Mouse (Mus musculus) spleen, postnatal 14 days (tissue): ENCODE results near the gene AI413582.

Source experiments
- DNase-seq, 2 experiments: peaks; one replicate each; pipeline ENCODE4 v3.0.0; 2021 to 2022; ENCODE audit warnings: low spot score in 2 of 2

AI413582 gene

GRCm38 (mm10) chr17:27579816-27580215, 14.3 kb upstream of the AI413582 start:
- DNase-seq = no peak

GRCm38 (mm10) chr17:27578487-27578886, 12.9 kb upstream of the AI413582 start:
- DNase-seq = no peak

DNA sequence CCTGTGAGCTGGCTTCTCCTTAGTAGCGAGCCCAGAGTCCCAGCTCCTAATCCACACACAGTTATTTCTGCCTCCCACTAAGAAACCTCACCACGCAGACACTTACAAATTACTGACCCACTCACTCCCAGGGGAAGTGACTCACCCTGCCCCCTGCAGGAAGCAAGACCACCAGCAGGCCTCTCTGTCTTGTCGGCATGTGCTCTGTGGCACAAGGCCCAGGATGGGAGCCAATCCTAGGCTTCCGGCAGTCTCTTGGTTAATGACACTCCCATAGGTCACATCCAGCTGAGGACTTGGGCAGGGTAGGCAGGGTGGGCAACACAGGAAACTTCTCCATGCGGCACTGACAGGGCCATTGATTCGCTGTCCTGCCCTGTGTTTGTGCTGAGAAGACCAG, 11.9 kb upstream of the AI413582 start:
- DNase-seq = no peak

- DNase-seq = no peak
Observed at GRCm38 (mm10) chr17:27576056-27576455, 10.5 kb upstream of the AI413582 start.

DNA sequence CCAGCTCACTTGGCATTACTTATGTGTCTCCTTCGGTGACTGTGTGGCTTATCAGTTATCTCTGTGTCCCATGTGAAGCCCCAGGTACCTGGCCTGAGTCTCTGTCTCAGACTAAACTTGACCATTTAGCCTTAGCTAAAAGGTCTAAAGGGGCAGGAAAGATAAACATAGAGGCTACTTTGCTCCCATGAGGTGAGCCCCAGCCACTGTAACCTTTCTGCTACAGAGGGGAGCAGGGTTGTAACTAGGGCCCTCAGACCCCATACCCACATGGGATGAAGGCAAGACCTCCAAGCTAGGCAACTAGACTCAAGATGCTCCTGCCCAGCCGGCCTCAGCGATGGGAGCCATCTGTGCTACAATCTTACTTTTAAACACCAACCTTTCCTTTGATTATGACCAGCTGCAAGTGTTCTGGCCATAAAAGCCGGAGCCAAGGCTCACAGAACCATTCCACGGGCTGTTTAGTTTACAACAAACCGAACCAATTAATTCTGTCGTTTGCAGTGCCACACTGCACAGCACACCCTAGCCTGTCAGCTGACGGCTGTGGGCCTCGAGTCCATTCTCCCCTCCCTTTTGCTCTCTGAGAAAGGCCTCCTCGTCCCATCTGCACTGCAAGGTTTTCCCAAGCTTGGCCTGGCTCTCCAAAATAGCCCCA, 9.7 kb upstream of the AI413582 start:
- no peak for DNase-seq

DNA sequence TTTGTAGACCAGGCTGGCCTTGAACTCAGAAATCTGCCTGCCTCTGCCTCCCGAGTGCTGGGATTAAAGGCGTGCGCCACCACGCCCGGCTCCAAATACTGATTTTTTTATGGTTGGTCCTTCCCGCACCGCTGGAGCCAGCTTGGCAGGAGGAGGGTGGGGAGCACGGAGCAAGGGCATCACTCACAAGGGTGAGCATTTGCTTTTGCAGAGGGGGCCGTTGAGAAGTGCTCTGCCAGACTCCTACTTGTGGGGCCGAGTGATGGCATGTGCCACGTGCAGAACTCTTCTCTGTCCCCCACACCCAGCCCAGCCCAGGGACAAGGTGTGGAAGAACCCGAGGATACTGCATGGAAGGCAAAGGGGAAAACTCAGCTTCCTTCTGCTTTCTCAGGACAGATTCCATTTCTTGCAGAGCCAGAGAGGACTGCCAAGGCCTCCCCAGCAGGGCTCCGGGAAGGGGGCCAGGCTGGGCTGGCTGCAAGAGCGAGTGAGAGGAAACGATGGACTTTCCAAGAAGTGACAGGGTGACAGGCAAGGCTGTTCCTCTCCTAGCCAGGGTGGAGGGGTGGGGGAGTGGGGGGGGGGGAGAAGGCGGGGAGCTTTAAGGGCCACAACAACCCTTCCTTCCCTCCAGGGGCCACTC, 9.0 kb upstream of the AI413582 start:
- DNase-seq = no peak

- DNase-seq = no peak
Observed at GRCm38 (mm10) chr17:27573772-27574320, 8.3 kb upstream of the AI413582 start.

- no peak for DNase-seq
Observed at GRCm38 (mm10) chr17:27571315-27571714, 5.8 kb upstream of the AI413582 start.

DNA sequence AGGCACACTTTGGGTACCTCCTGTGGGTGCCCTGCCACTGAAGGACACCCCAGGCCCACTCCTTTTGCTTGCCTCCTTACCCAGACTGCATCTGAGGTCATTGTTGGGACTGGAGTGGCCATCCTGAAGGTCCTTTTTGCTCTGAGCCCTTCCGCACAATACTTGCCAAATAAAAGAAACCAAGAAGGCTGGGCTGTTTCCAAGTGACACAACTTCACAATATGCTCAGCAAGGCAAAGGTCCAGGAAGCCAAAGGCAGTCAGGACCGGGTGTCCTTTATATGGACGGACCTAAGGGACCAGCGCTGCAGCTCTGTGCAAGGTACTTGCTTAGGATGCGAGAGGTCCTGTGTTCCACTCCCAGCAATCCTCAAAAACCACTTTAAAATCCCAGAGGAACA, 2.7 kb upstream of the AI413582 start:
- no peak for DNase-seq

DNA sequence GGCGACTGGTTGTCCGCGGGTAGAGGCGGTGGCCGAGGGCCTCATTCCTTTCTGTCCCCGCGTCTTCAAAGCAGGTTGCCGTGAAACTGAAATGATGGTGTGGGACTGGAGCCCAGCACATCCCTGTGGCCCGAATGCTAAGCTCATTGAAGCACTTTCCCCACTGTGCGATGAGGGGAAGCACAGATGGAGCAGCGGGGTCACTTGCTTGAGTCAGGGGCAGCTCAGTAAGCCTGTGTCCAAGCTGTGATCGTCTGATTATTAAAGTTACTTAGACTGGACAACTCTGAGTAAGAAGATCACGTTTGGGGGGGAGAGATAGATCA, 349 bp upstream of the AI413582 start:
- no peak for DNase-seq

- no peak for DNase-seq
Observed at GRCm38 (mm10) chr17:27564391-27565162, 979 bp downstream of the AI413582 start.

DNA sequence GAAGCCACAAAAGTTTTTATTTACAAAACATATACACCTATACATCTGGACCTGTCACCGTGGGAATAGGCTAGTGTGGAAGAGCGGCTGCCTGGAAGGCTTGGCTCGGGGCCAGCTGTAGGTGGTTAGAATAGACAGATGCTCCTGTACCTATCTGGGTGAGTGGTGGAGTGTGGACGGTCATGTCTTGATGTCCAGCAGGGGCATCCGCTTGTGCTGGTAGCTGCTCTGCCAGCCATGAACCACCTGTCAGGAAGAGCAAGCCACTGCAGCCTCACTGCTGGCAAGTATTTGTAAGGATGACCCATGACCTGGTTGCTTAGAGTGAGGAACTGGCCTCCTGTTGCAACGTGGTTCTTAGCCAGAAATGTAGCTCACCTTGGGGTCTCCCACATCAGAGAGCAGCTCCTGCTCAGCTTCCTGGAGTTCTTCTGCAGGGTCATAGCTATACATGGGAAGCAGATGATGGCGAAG, 1.7 kb downstream of the AI413582 start:
- DNase-seq = no peak

DNA sequence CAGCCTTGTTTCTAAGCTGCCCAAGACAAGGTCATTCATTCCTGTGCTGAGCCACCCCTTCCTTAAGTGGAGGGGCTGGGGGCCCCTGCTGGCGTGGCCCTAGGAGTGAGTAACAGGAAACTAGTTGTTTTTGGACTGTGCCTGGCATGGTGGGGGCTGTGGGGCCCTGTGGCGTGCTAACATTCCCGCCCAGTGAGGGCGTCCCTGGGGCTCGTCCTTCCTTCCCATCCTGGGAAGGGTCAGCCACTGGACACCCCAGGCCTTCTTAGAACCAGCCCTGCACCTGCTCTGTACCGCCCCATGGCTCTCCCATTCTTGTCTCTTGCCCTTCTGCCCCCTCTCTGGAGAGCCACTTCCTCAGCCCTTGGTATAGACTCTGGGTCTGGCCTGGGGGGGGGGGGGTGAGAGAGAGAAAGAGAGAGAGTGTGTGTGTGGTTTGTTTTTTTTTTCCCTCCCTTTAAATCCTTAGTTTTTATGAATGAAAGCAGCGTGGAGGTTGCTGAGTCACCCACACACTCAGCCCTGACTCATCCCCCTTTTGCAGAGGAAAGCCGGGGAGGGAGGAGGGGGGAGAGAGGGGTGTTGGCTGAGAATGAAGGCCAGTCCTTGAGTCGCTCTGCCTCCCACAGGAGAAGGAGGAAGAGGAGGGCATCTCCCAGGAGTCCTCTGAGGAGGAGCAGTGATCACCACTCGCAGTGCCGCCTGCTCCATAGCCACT, 3.6 kb downstream of the AI413582 start:
- DNase-seq = no peak

GRCm38 (mm10) chr17:27560926-27561480, 4.6 kb downstream of the AI413582 start:
- DNase-seq = no peak

DNA sequence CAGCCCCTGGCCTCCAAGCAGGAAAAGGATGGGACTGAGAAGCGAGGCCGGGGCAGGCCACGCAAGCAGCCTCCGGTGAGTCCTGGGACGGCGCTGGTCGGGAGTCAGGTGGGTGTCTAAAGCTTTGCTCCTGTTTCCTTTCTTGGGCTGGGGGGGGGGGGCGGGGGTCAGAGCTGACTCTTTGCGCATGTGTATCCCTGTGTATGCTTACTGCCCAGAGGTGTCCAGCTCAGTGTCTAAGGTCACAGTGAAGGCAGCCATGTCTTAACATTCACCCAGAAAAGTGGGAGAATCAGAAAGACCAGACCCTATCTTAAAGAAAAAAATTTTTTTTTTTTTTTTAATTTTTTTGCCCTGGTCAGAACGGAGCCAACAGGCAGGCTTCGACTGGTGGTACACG, 6.0 kb downstream of the AI413582 start:
- DNase-seq = no peak

GRCm38 (mm10) chr17:27558845-27559244, 6.7 kb downstream of the AI413582 start:
- no peak for DNase-seq

GRCm38 (mm10) chr17:27557927-27558661, 7.5 kb downstream of the AI413582 start:
- no peak for DNase-seq

DNA sequence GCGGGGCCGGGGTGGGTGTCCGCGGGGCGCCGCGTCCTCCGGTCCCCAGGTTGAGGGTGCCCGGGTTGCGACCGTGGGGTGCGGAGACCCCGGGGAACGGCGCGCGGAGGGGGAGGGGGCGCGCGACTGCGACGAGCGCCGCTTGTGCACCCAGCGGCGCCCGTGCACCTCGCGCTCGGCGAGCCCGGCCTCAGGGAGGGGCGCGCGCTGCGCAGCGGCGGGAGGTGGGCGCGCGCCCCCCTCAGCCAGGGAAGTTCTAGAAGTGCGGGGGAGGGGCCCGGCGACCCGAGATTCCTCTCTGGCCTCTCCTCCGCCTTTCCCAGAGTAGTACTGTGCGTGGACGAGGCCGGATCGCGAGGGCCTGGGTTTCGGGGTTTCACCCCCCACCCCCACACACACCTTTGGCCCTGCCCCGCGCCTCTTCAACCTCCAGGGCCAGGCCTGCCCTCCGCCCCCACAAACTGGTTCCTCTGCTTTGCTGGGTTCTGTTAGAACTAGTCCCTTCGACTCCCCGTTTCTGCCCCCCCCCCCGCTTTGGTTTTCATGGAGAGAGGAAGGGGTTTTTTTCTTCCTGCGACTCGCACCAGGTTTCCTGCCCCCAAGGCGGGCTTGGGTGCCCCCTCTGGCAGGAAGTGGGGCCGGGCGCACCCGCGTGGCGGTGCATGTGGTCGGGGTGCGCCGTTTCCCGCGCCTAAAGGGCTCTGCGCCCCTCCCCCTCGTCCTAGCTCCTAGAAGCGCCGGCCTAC, 8.2 kb downstream of the AI413582 start:
- peak; percentile 57 to 58 for DNase-seq

DNA sequence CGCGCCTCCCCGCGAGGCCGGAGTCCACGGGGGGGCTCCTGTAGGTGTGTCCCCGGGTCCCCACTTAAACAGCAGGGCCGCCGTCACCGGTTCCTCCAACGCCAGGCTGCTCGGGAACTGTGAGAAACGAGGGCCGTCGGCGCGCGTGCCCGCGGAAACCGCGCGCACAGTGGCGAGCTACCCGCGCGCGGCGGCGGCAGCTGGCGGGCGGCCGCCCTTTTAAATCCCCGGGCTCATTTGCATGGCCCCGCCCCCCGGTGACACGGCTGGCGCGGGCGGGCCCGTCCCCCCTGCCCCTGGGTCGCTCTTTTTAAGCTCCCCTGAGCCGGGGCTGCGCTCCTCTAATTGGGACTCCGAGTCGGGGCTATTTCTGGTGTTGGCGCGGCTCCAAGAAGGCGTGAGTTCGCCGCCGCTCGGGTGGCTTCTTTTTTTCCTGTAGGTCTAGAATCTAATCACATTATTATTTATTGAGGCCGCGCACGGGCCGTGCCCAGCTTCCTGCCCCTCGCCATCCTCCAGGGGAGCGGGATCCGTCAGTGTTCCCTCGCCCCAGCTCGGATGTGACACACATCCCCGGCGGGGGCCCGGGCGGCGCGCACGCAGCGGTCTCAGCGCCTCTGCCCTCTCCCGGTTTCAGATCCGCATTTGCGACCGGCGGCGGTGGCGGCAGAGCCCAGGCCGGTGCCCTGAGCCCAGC, 9.1 kb downstream of the AI413582 start, which contains the start of gene Hmga1:
Gene Hmga1, plus strand, starts transcription at position 183 of the 697 bp plus-strand sequence.
- peak; percentile 81 to 90 for DNase-seq
